Mouse (Mus musculus) hindbrain, embryonic 15.5 days (tissue): Measurements from ENCODE around the gene Camta2. TPM values are rescaled to one million over a fixed set of nuclear protein-coding genes. Genes with fewer than 3 reads are reported as not detected.

Experiments used
- ATAC-seq: fragments of 200-750 bp; cut with Nextera tagmentation; 2 replicates; pipeline ENCODE4 v1.8.0; 2017; ENCODE audit warnings: low read depth, moderate number of reproducible peaks, moderate TSS enrichment; ENCODE audit not compliant: low FRiP score
- H3K27ac ChIP-seq: fragments of 300-500 bp; sonication (generic); replicated peaks from 2 replicates; pipeline ENCODE4 v1.5.1; 2015; ENCODE audit warnings: mild to moderate bottlenecking, inconsistent platforms
- H3K27me3 ChIP-seq: fragments of 300-500 bp; sonication (generic); 2 replicates; pipeline ENCODE4 v1.6.1; 2015; ENCODE audit warnings: control low read depth, inconsistent platforms
- H3K36me3 ChIP-seq: fragments of 300-500 bp; sonication (generic); 2 replicates; pipeline ENCODE4 v1.6.1; 2015; ENCODE audit warnings: control low read depth, inconsistent platforms
- H3K4me1 ChIP-seq: fragments of 300-500 bp; sonication (generic); replicated peaks from 2 replicates; pipeline ENCODE4 v1.6.1; 2015; ENCODE audit warnings: control low read depth, inconsistent platforms
- H3K4me2 ChIP-seq: fragments of 300-500 bp; sonication (generic); 2 replicates; pipeline ENCODE4 v1.6.1; 2015; ENCODE audit warnings: moderate library complexity, mild to moderate bottlenecking, inconsistent platforms
- H3K4me3 ChIP-seq: fragments of 300-500 bp; sonication (generic); 2 replicates; pipeline ENCODE4 v1.5.1; 2015; ENCODE audit warnings: mild to moderate bottlenecking, inconsistent platforms
- H3K9ac ChIP-seq: fragments of 300-500 bp; sonication (generic); 2 replicates; pipeline ENCODE4 v1.6.1; 2015; ENCODE audit warnings: inconsistent platforms
- H3K9me3 ChIP-seq: fragments of 300-500 bp; sonication (generic); 2 replicates; pipeline ENCODE4 v1.6.1; 2016; ENCODE audit warnings: control low read depth, inconsistent platforms
- WGBS: fragments of 180-500 bp; shearing (Covaris S2); methylation state at CpG from one replicate; pipeline ENCODE4 v1.1.7; 2015; 5-methylcytosine and 5-hydroxymethylcytosine counted together
- microRNA-seq: library from miRNA; unstranded; fragments of <30 nt; microRNA quantifications from one replicate; pipeline ENCODE4, GENCODE M21; 2016
- polyA plus RNA-seq: library from polyadenylated mRNA; unstranded; fragments of >200 nt; fragmentation: Nextera tagmentation; extraction: Ambion mirVana; gene quantifications from 2 replicates; pipeline ENCODE4 v1.2.1, GENCODE M21; 2015

The Camta2 gene
- polyA plus RNA-seq, 1 experiment from 2014 or later = 27.5 TPM

DNA sequence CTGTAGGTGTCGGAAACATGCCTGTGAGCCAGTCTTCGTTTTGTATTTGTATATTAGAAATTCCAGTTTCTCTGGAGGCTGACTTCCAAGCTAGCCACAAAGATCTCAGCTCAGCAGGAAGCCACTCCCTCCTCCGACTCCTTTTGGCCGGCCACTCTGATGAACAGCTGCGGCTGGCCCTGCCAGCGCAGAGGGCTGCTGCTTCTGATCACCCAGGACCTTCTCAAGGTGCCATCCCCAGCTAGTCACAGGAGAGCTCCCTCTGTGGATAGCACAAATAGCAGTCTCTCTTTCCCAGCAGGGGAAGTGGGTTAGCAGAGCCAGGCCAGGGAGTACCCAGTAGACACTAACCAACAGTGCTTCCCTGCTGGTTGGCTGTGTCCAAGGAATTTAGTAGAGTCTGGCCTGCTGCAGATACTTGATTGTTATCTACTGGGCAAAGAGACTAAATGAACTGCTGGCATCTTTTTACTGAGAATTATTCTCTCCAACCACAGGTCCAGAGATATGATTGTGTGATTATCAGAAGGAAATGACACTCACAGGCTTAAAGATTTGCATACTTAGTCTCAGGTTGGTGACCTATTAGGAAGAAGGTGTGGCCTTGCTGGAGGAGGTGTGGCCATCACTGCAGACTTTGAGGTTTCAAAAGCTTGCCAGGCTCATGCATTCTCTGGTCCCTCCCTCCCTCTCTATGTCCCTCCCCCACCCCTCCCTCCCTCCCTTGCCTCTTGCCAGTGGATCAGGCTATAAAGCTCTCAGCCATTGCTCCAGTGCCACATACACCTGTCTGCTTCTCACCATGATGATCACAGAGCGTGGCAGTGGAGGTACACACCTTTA is 65.7 kb downstream of the Camta2 start:
- H3K9ac ChIP-seq = no peak overlapping the region
- no peak overlapping the region for H3K4me3 ChIP-seq
- H3K36me3 ChIP-seq = no peaks in the 10 kb centered on the region
- H3K27ac ChIP-seq = no peak overlapping the region
- ATAC-seq = no peak
- H3K4me1 ChIP-seq = no peaks in the 10 kb centered on the region
- H3K9me3 ChIP-seq = no peaks in the 10 kb centered on the region
- H3K27me3 ChIP-seq = no peaks in the 10 kb centered on the region
- 44% methylated on average over 7 of the region's 7 CpGs for WGBS
- H3K4me2 ChIP-seq = no peak overlapping the region

Small RNA genes lying within 50 kb of the gene (microRNA-seq; reads per million reads assigned to microRNA genes)
- gene Mir6925 = not detected

Other genes starting within 250 kb of the Camta2 start
- gene Med11, start 236.2 kb downstream of the Camta2 start, polyA plus RNA-seq = 45.6 and 49.2 TPM in 2 replicates
- 0.77 and 0.90 TPM in 2 replicates for gene Zmynd15, start 228.7 kb downstream of the Camta2 start, polyA plus RNA-seq
- gene Cxcl16, start 228.1 kb downstream of the Camta2 start, polyA plus RNA-seq = 5.2 and 6.1 TPM in 2 replicates
- gene Tm4sf5, start 182.9 kb downstream of the Camta2 start, polyA plus RNA-seq = 3.4 and 4.0 TPM in 2 replicates
- 0.42 TPM in 1 of 2 replicates, not detected in the other for gene Vmo1, start 173.5 kb downstream of the Camta2 start, polyA plus RNA-seq
- gene Gltpd2, start 168.9 kb downstream of the Camta2 start, polyA plus RNA-seq = 0.21 and 0.26 TPM in 2 replicates
- 763 and 792 TPM in 2 replicates for gene Psmb6, start 162.7 kb downstream of the Camta2 start, polyA plus RNA-seq
- gene Gm40193, start 155.2 kb downstream of the Camta2 start, polyA plus RNA-seq = not detected in 2 replicates
- gene Pld2, start 148.0 kb downstream of the Camta2 start, polyA plus RNA-seq = 17.3 and 20.4 TPM in 2 replicates
- 18.1 and 20.5 TPM in 2 replicates for gene Mink1, start 125.2 kb downstream of the Camta2 start, polyA plus RNA-seq
- not detected in 2 replicates for gene 4930544D05Rik, start 72.3 kb downstream of the Camta2 start, polyA plus RNA-seq
- 0.24 and 0.51 TPM in 2 replicates for gene Chrne, start 68.9 kb downstream of the Camta2 start, polyA plus RNA-seq
- gene Gp1ba, start 49.0 kb downstream of the Camta2 start, polyA plus RNA-seq = 0.24 and 0.38 TPM in 2 replicates
- gene Rnf167, start 40.9 kb downstream of the Camta2 start, polyA plus RNA-seq = 94.8 and 109 TPM in 2 replicates
- gene Slc25a11, start 40.6 kb downstream of the Camta2 start, polyA plus RNA-seq = 167 and 176 TPM in 2 replicates
- gene Pfn1, start 33.5 kb downstream of the Camta2 start, polyA plus RNA-seq = 722 and 792 TPM in 2 replicates
- gene Eno3, start 30.9 kb downstream of the Camta2 start, polyA plus RNA-seq = 6.7 and 8.7 TPM in 2 replicates
- gene Spag7, start 18.7 kb downstream of the Camta2 start, polyA plus RNA-seq = 152 and 164 TPM in 2 replicates
- 1.8 and 1.9 TPM in 2 replicates for gene Inca1, start 12.1 kb upstream of the Camta2 start, polyA plus RNA-seq
- 1.7 and 1.9 TPM in 2 replicates for gene Kif1c, start 12.4 kb upstream of the Camta2 start, polyA plus RNA-seq
- gene Zfp3, start 76.1 kb upstream of the Camta2 start, polyA plus RNA-seq = 15.8 and 16.1 TPM in 2 replicates
- gene Scimp, start 124.5 kb upstream of the Camta2 start, polyA plus RNA-seq = 0.39 TPM in 1 of 2 replicates, not detected in the other
- gene Rabep1, start 156.7 kb upstream of the Camta2 start, polyA plus RNA-seq = 85.5 and 88.9 TPM in 2 replicates